Mouse (Mus musculus) cerebellum, adult (tissue): Measurements from ENCODE around the gene Rpl41.

ENCODE experiments used
- ATAC-seq: cut with Nextera tagmentation; 2 replicates; pipeline ENCODE4 v1.9.2; 2017; ENCODE audit warnings: mild to moderate bottlenecking, moderate library complexity, mixed read lengths; ENCODE audit not compliant: insufficient number of reproducible peaks, low FRiP score, low TSS enrichment

The Rpl41 gene

GRCm38 (mm10) chr10:128499116-128499671 is 49.9 kb downstream of the Rpl41 start:
- ATAC-seq, result 0 out of 2 replicates have a peak, but pooled peaks have one; percentile 21

GRCm38 (mm10) chr10:128498590-128498989 is 50.5 kb downstream of the Rpl41 start, which contains the start of gene Myl6b:
Gene Myl6b (minus strand): TSS chr10:128498685.
- peak; percentile 81 for ATAC-seq
